Mouse (Mus musculus) thymus, postnatal 0 days (tissue): ENCODE results near the gene Sun2. TPM values are rescaled to one million over a fixed set of nuclear protein-coding genes. Genes with fewer than 3 reads are reported as not detected.

Source experiments
- DNase-seq: peaks from one replicate; pipeline ENCODE4 v3.0.0-alpha.2; 2015; ENCODE audit warnings: low spot score
- polyA plus RNA-seq: library from polyadenylated mRNA; unstranded; fragments of >200 nt; fragmentation: Nextera tagmentation; extraction: Ambion mirVana; gene quantifications from 2 replicates; pipeline ENCODE4 v1.2.1, GENCODE M21; 2015

Sun2 gene
- polyA plus RNA-seq, 1 experiment from 2014 or later, result 18.4 TPM

GRCm38 (mm10) chr15:79687646-79688267 lies 54.6 kb downstream of the Sun2 start, which contains the start of gene Josd1:
TSS of gene Josd1 (minus strand) at chr15:79687919.
- DNase-seq, result peak; percentile 95

GRCm38 (mm10) chr15:79687175-79687574 lies 55.2 kb downstream of the Sun2 start:
- no peak for DNase-seq

GRCm38 (mm10) chr15:79686046-79686869 lies 56.1 kb downstream of the Sun2 start:
- no peak for DNase-seq

- DNase-seq, result no peak
Observed at GRCm38 (mm10) chr15:79685141-79685641, 57.1 kb downstream of the Sun2 start.

GRCm38 (mm10) chr15:79684616-79685015 lies 57.7 kb downstream of the Sun2 start:
- DNase-seq, result no peak

GRCm38 (mm10) chr15:79683707-79684465 lies 58.5 kb downstream of the Sun2 start:
- no peak for DNase-seq

GRCm38 (mm10) chr15:79683146-79683545 lies 59.2 kb downstream of the Sun2 start:
- no peak for DNase-seq

GRCm38 (mm10) chr15:79681973-79682372 lies 60.4 kb downstream of the Sun2 start:
- no peak for DNase-seq

GRCm38 (mm10) chr15:79677936-79678335 lies 64.4 kb downstream of the Sun2 start:
- no peak for DNase-seq

Other genes with a start within 250 kb of the Sun2 start
- not detected in 2 replicates for gene Kcnj4, start 237.3 kb downstream of the Sun2 start, polyA plus RNA-seq
- gene Kdelr3, start 226.1 kb downstream of the Sun2 start, polyA plus RNA-seq, result 9.5 and 11.6 TPM in 2 replicates
- gene Ddx17, start 195.8 kb downstream of the Sun2 start, polyA plus RNA-seq, result 42.1 and 47.2 TPM in 2 replicates
- gene Dmc1, start 137.4 kb downstream of the Sun2 start, polyA plus RNA-seq, result 3.2 and 4.2 TPM in 2 replicates
- gene Fam227a, start 83.6 kb downstream of the Sun2 start, polyA plus RNA-seq, result 0.39 and 0.48 TPM in 2 replicates
- gene Cby1, start 83.3 kb downstream of the Sun2 start, polyA plus RNA-seq, result 57.0 and 57.5 TPM in 2 replicates
- gene Tomm22, start 71.7 kb downstream of the Sun2 start, polyA plus RNA-seq, result 280 and 287 TPM in 2 replicates
- gene Josd1, start 54.6 kb downstream of the Sun2 start, polyA plus RNA-seq, result 15.5 and 16.3 TPM in 2 replicates
- 38.7 and 41.3 TPM in 2 replicates for gene Gtpbp1, start 51.7 kb downstream of the Sun2 start, polyA plus RNA-seq
- gene Dnal4, start 35.3 kb upstream of the Sun2 start, polyA plus RNA-seq, result 39.6 and 42.7 TPM in 2 replicates
- gene Nptxr, start 62.2 kb upstream of the Sun2 start, polyA plus RNA-seq, result 2.0 and 2.3 TPM in 2 replicates
- gene Npcd, start 91.7 kb upstream of the Sun2 start, polyA plus RNA-seq, result not detected in 2 replicates
- gene Cbx6, start 92.2 kb upstream of the Sun2 start, polyA plus RNA-seq, result 54.9 and 55.9 TPM in 2 replicates
- gene Apobec3, start 149.1 kb upstream of the Sun2 start, polyA plus RNA-seq, result 149 and 159 TPM in 2 replicates
- 8.3 and 10.1 TPM in 2 replicates for gene Cbx7, start 228.6 kb upstream of the Sun2 start, polyA plus RNA-seq